In the genomic region with DNA sequence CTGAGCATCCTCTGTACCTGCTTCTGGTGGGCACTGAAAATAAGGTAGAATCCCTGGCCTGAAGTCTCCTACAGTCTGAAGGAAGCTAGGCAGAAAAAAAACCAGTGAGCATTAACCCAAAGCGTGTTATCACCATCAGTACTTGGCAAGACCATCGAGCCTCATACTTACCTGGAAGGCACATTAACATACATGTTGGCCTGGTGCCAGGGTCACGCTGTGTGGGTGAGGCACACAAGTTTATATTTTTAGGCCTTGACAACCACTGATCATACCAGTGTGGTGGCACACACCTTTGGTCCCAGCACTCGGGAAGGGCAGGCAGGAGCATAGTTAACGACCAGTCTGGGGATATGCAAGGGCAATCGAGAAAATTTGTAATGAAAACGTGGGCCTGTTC, we compare ENCODE assay signal across 12 mouse cellular contexts. TPM values are rescaled to one million over a fixed set of nuclear protein-coding genes. Genes with fewer than 3 reads are reported as not detected.
DNase-seq lines count a peak whose midpoint lies in the region; ATAC-seq and TF ChIP-seq lines count a peak whose summit lies in the region.
"Had no signal": no experiment of that assay in that cellular context is flagged by ENCODE, and none has a peak within 500 bp of the region (broad histone marks: within the 10 kb centered on the region; RNA-seq: fewer than 3 reads in every experiment).

No protein-coding gene starts in this region.

- WGBS in intestine, embryonic 16.5 days: 81% methylated on average over 7 of the region's 7 CpGs
- WGBS in intestine, embryonic 15.5 days: 78% methylated on average over 7 of the region's 7 CpGs
- WGBS in midbrain, embryonic 10.5 days: 94% methylated on average over 7 of the region's 7 CpGs
- 90% methylated on average over 7 of the region's 7 CpGs for WGBS in midbrain, embryonic 16.5 days
- 73% methylated on average over 7 of the region's 7 CpGs for WGBS in limb, embryonic 14.5 days

- no peak overlapping the region for H3K27ac ChIP-seq in intestine, embryonic 16.5 days (ENCODE audit: low read length)
- no peak overlapping the region for H3K27ac ChIP-seq in intestine, embryonic 15.5 days
- H3K27ac ChIP-seq in midbrain, embryonic 10.5 days (replicated peaks): no peak overlapping the region
- H3K27ac ChIP-seq in midbrain, embryonic 16.5 days (ENCODE audit: low read length): no peak overlapping the region
- no peak overlapping the region for H3K27ac ChIP-seq in limb, embryonic 14.5 days (replicated peaks; ENCODE audit: low read depth, low read length)
- H3K27ac ChIP-seq: embryonic facial prominence, embryonic 12.5 days had no signal

- H3K4me1 ChIP-seq in intestine, embryonic 16.5 days (ENCODE audit: control insufficient read depth, insufficient read depth, low read length): peaks cover 30% of the 10 kb centered on the region
- H3K4me1 ChIP-seq in intestine, embryonic 15.5 days (replicated peaks): peaks cover 29% of the 10 kb centered on the region
- peaks cover 42% of the 10 kb centered on the region for H3K4me1 ChIP-seq in midbrain, embryonic 10.5 days
- H3K4me1 ChIP-seq in midbrain, embryonic 16.5 days (ENCODE audit: control insufficient read depth, insufficient read depth, low read length): peaks cover 34% of the 10 kb centered on the region
- peaks cover 19% of the 10 kb centered on the region for H3K4me1 ChIP-seq in limb, embryonic 14.5 days (ENCODE audit: control insufficient read depth, insufficient read depth, low read length)

- 0 out of 2 replicates have a peak overlapping the region, but pooled peaks have one; percentile 18 for H3K9ac ChIP-seq in intestine, embryonic 16.5 days (ENCODE audit: low read depth, low read length)
- no peak overlapping the region for H3K9ac ChIP-seq in intestine, embryonic 15.5 days
- no peak overlapping the region for H3K9ac ChIP-seq in midbrain, embryonic 16.5 days (ENCODE audit: low read depth, low read length)
- H3K9ac ChIP-seq in limb, embryonic 14.5 days (ENCODE audit: low read depth, low read length, severe bottlenecking): peak overlapping the region; percentile 8; the same call in 1 of the 2 replicates

- H3K9me3 ChIP-seq in intestine, embryonic 16.5 days (ENCODE audit: control insufficient read depth, low read length): no peaks in the 10 kb centered on the region
- no peaks in the 10 kb centered on the region for H3K9me3 ChIP-seq in intestine, embryonic 15.5 days
- no peaks in the 10 kb centered on the region for H3K9me3 ChIP-seq in midbrain, embryonic 10.5 days (replicated peaks)
- H3K9me3 ChIP-seq in midbrain, embryonic 16.5 days (replicated peaks; ENCODE audit: control insufficient read depth, low read length, poor library complexity, severe bottlenecking): no peaks in the 10 kb centered on the region
- H3K9me3 ChIP-seq in limb, embryonic 14.5 days (ENCODE audit: control insufficient read depth, low read length): no peaks in the 10 kb centered on the region
- H3K9me3 ChIP-seq: embryonic facial prominence, embryonic 12.5 days had no signal

- peaks cover 8% of the 10 kb centered on the region; the same call in 1 of the 2 replicates for H3K36me3 ChIP-seq in intestine, embryonic 16.5 days (ENCODE audit: control insufficient read depth, insufficient read depth, low read length)
- H3K36me3 ChIP-seq in intestine, embryonic 15.5 days: peaks cover 24% of the 10 kb centered on the region
- H3K36me3 ChIP-seq in midbrain, embryonic 10.5 days: peaks cover 47% of the 10 kb centered on the region
- peaks cover 18% of the 10 kb centered on the region for H3K36me3 ChIP-seq in midbrain, embryonic 16.5 days (ENCODE audit: control insufficient read depth, insufficient read depth, low read length)
- H3K36me3 ChIP-seq in limb, embryonic 14.5 days (ENCODE audit: control insufficient read depth, insufficient read depth, low read length): peaks cover 37% of the 10 kb centered on the region

- H3K4me3 ChIP-seq in intestine, embryonic 16.5 days (ENCODE audit: low read length): no peak overlapping the region
- H3K4me3 ChIP-seq in intestine, embryonic 15.5 days (replicated peaks): no peak overlapping the region
- 0 out of 2 replicates have a peak overlapping the region, but pooled peaks have one; percentile 98 for H3K4me3 ChIP-seq in midbrain, embryonic 10.5 days
- no peak overlapping the region for H3K4me3 ChIP-seq in midbrain, embryonic 16.5 days (ENCODE audit: low read depth, low read length)
- H3K4me3 ChIP-seq in limb, embryonic 14.5 days (replicated peaks; ENCODE audit: low read length): no peak overlapping the region

- no peak for TF ChIP-seq POLR2A in limb, embryonic 14.5 days (IDR thresholded peaks at IDR 0.05; ENCODE audit: borderline replicate concordance, extremely low read depth, insufficient read depth, insufficient read length)

- ATAC-seq in intestine, embryonic 16.5 days: no peak
- no peak for ATAC-seq in intestine, embryonic 15.5 days
- no peak for ATAC-seq in midbrain, embryonic 16.5 days
- no peak for ATAC-seq in limb, embryonic 14.5 days (ENCODE audit: low FRiP score, low read depth)

- no peak overlapping the region for H3K4me2 ChIP-seq in intestine, embryonic 16.5 days (ENCODE audit: low read depth, low read length)
- no peak overlapping the region for H3K4me2 ChIP-seq in intestine, embryonic 15.5 days (replicated peaks)
- no peak overlapping the region for H3K4me2 ChIP-seq in midbrain, embryonic 16.5 days (ENCODE audit: low read length)
- no peak overlapping the region for H3K4me2 ChIP-seq in limb, embryonic 14.5 days (replicated peaks; ENCODE audit: low read depth, low read length, severe bottlenecking)

- H3K27me3 ChIP-seq in intestine, embryonic 16.5 days (replicated peaks; ENCODE audit: control insufficient read depth, insufficient read depth, low read length): no peaks in the 10 kb centered on the region
- no peaks in the 10 kb centered on the region for H3K27me3 ChIP-seq in intestine, embryonic 15.5 days (replicated peaks)
- H3K27me3 ChIP-seq in midbrain, embryonic 10.5 days (ENCODE audit: low read depth, poor library complexity, severe bottlenecking): no peaks in the 10 kb centered on the region
- H3K27me3 ChIP-seq in midbrain, embryonic 16.5 days (ENCODE audit: control insufficient read depth, insufficient read depth, low read depth, low read length): no peaks in the 10 kb centered on the region
- H3K27me3 ChIP-seq in limb, embryonic 14.5 days (ENCODE audit: control insufficient read depth, insufficient read depth, low read length): no peaks in the 10 kb centered on the region
- H3K27me3 ChIP-seq: embryonic facial prominence, embryonic 12.5 days had no signal

- DNase-seq in cerebellum, adult 11-12 months: peak; percentile 65
- no peak for DNase-seq in cerebellum, postnatal 4 days (ENCODE audit: low spot score in 2 of 2)
- no peak for DNase-seq in midbrain, embryonic 10.5 days (ENCODE audit: low spot score)
- DNase-seq in limb, embryonic 14.5 days (ENCODE audit: low spot score): no peak
- no peak for DNase-seq in adrenal gland, postnatal 14 days
- DNase-seq: heart, postnatal 4 days; left cerebral cortex, postnatal 4 days had no signal

RNA-seq across cellular contexts. Expression of a gene that starts 3.9 kb away (rescaled TPM):
- 61.8 and 67.9 TPM in 2 replicates for polyA plus RNA-seq in intestine, embryonic 16.5 days (2015; fragmentation: Nextera tagmentation; extraction: Ambion mirVana)
- polyA plus RNA-seq in intestine, embryonic 15.5 days (2015; fragmentation: Nextera tagmentation; extraction: Ambion mirVana): 51.2 and 60.8 TPM in 2 replicates
- 66.0 and 70.1 TPM in 2 replicates for polyA plus RNA-seq in midbrain, embryonic 10.5 days (2016; fragmentation: Nextera tagmentation; extraction: Ambion mirVana)
- polyA plus RNA-seq in midbrain, embryonic 16.5 days (2015; fragmentation: Nextera tagmentation; extraction: Ambion mirVana): 118 TPM in 2 replicates
- 150 and 223 TPM in 2 replicates for polyA plus RNA-seq in limb, embryonic 14.5 days (2012; rRNA removed)
- 53.3 and 55.4 TPM in 2 replicates for polyA plus RNA-seq in limb, embryonic 14.5 days (2014; fragmentation: Nextera tagmentation; extraction: Ambion mirVana)
- 101 and 103 TPM in 2 replicates for total RNA-seq in adrenal gland, postnatal 14 days (2021)

RNA-seq across cellular contexts. Expression of a gene that starts 4.5 kb away (rescaled TPM):
- 190 and 197 TPM in 2 replicates for polyA plus RNA-seq in intestine, embryonic 16.5 days (2015; fragmentation: Nextera tagmentation; extraction: Ambion mirVana)
- polyA plus RNA-seq in intestine, embryonic 15.5 days (2015; fragmentation: Nextera tagmentation; extraction: Ambion mirVana): 165 and 174 TPM in 2 replicates
- polyA plus RNA-seq in midbrain, embryonic 10.5 days (2016; fragmentation: Nextera tagmentation; extraction: Ambion mirVana): 202 and 233 TPM in 2 replicates
- polyA plus RNA-seq in midbrain, embryonic 16.5 days (2015; fragmentation: Nextera tagmentation; extraction: Ambion mirVana): 291 and 298 TPM in 2 replicates
- 103 and 112 TPM in 2 replicates for polyA plus RNA-seq in limb, embryonic 14.5 days (2012; rRNA removed)
- 79.5 and 83.6 TPM in 2 replicates for polyA plus RNA-seq in limb, embryonic 14.5 days (2014; fragmentation: Nextera tagmentation; extraction: Ambion mirVana)
- total RNA-seq in adrenal gland, postnatal 14 days (2021): 72.5 and 76.9 TPM in 2 replicates

RNA-seq across cellular contexts. Expression of a gene that starts 7.8 kb away (rescaled TPM):
- polyA plus RNA-seq in intestine, embryonic 16.5 days (2015; fragmentation: Nextera tagmentation; extraction: Ambion mirVana): 4.0 and 4.6 TPM in 2 replicates
- 3.0 and 3.4 TPM in 2 replicates for polyA plus RNA-seq in intestine, embryonic 15.5 days (2015; fragmentation: Nextera tagmentation; extraction: Ambion mirVana)
- polyA plus RNA-seq in midbrain, embryonic 10.5 days (2016; fragmentation: Nextera tagmentation; extraction: Ambion mirVana): 4.3 TPM in 2 replicates
- 6.1 and 6.3 TPM in 2 replicates for polyA plus RNA-seq in midbrain, embryonic 16.5 days (2015; fragmentation: Nextera tagmentation; extraction: Ambion mirVana)
- 11.3 and 12.8 TPM in 2 replicates for polyA plus RNA-seq in limb, embryonic 14.5 days (2012; rRNA removed)
- 8.1 and 8.7 TPM in 2 replicates for polyA plus RNA-seq in limb, embryonic 14.5 days (2014; fragmentation: Nextera tagmentation; extraction: Ambion mirVana)
- total RNA-seq in adrenal gland, postnatal 14 days (2021): 4.3 and 4.7 TPM in 2 replicates
- total RNA-seq: granulocyte monocyte progenitor cell, adult 5-6 weeks had no signal

RNA-seq across cellular contexts. Expression of a gene that starts 10.3 kb away (rescaled TPM):
- 2.3 and 2.4 TPM in 2 replicates for polyA plus RNA-seq in intestine, embryonic 16.5 days (2015; fragmentation: Nextera tagmentation; extraction: Ambion mirVana)
- 2.7 and 3.0 TPM in 2 replicates for polyA plus RNA-seq in intestine, embryonic 15.5 days (2015; fragmentation: Nextera tagmentation; extraction: Ambion mirVana)
- 3.1 and 3.2 TPM in 2 replicates for polyA plus RNA-seq in midbrain, embryonic 10.5 days (2016; fragmentation: Nextera tagmentation; extraction: Ambion mirVana)
- polyA plus RNA-seq in midbrain, embryonic 16.5 days (2015; fragmentation: Nextera tagmentation; extraction: Ambion mirVana): 0.95 and 1.1 TPM in 2 replicates
- polyA plus RNA-seq in limb, embryonic 14.5 days (2012; rRNA removed): 12.2 and 13.2 TPM in 2 replicates
- 2.1 and 2.9 TPM in 2 replicates for polyA plus RNA-seq in limb, embryonic 14.5 days (2014; fragmentation: Nextera tagmentation; extraction: Ambion mirVana)
- total RNA-seq in adrenal gland, postnatal 14 days (2021): 1.7 and 2.4 TPM in 2 replicates

RNA-seq across cellular contexts. Expression of a gene that starts 16.9 kb away (rescaled TPM):
- 5.6 and 6.9 TPM in 2 replicates for polyA plus RNA-seq in intestine, embryonic 16.5 days (2015; fragmentation: Nextera tagmentation; extraction: Ambion mirVana)
- polyA plus RNA-seq in intestine, embryonic 15.5 days (2015; fragmentation: Nextera tagmentation; extraction: Ambion mirVana): 8.0 and 8.8 TPM in 2 replicates
- polyA plus RNA-seq in midbrain, embryonic 10.5 days (2016; fragmentation: Nextera tagmentation; extraction: Ambion mirVana): 17.5 and 17.7 TPM in 2 replicates
- polyA plus RNA-seq in midbrain, embryonic 16.5 days (2015; fragmentation: Nextera tagmentation; extraction: Ambion mirVana): 9.4 and 9.7 TPM in 2 replicates
- polyA plus RNA-seq in limb, embryonic 14.5 days (2012; rRNA removed): 141 and 149 TPM in 2 replicates
- polyA plus RNA-seq in limb, embryonic 14.5 days (2014; fragmentation: Nextera tagmentation; extraction: Ambion mirVana): 13.5 and 17.0 TPM in 2 replicates
- 37.2 and 42.2 TPM in 2 replicates for total RNA-seq in adrenal gland, postnatal 14 days (2021)

Comparison
In these comparisons a context has a peak if more than half of its experiments do, and no peak if none do; other contexts are left out.
1. H3K9ac ChIP-seq: peak in intestine, embryonic 16.5 days (single experiment) and limb, embryonic 14.5 days (single experiment); none in intestine, embryonic 15.5 days (single experiment) and midbrain, embryonic 16.5 days (single experiment).